Mouse (Mus musculus) lung, postnatal 4 days (tissue): ENCODE measurements at regions not wholly inside any gene's neighbourhood (a gene's known extent, or its start where the extent isn't known, plus 50 kb on each side); places are given as distances from the start of the nearest gene placed in this dataset.
A peak's percentile ranks its signal among the peaks of the same experiment; 100 is the strongest.
"Not testable (repeated sequence)": the region's sequence is repeated elsewhere in the genome, so short reads cannot be mapped to it uniquely, and the experiment has no call there.

Experiments used
- DNase-seq, 2 experiments: peaks; one replicate each; pipeline ENCODE4 v3.0.0; 2021

DNA sequence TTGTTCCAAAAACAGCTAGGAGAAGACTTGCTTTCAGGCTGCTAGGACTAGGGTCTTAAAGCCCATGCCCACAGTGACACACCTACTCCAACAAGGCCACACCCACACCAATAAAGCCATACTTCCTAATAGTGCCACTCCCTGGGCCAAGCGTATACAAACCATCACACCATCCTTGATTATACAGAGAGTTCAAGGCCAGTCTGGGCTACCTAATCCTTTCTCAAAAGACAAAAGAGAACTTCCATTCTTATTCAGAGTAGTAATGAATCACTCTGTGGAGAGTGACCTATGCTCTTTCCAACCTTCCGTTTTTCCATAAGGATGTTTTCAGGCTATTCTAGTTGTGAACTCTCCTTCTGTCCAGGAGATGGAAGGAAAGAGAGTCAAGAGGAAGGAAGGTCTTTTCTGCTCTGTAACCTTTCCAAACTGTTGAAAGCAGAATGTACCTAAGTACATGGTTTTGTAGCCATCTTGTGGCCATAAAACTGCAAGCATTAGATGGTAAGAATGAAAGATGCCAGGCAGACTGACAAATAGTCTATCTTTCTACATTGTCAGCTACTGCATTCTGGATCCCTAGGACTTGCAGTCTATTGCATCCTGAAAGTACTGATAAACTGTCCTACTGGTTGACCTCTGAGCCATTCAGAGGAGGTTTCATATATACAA, 145.8 kb upstream of the Mon1b start:
- DNase-seq = no peak

DNA sequence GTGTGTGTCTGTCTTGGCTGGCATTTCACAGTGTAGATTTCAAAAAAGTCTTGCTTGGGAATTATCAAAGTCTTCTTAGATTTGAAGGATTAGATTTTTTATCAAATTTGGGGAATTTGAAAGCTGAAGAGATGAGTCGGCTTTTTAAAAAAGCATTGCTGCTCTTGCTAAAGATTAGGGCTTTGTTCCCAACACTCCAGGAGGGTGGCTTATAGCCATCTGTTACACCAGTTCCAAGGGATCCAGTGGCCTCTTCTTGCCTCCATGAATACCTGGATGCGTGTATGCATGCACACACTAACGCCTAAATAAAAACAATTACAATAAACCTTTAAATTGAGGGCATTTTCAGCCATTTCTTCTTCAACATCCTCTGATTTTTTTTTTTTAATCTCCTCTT, 144.5 kb upstream of the Mon1b start:
- no peak for DNase-seq

DNA sequence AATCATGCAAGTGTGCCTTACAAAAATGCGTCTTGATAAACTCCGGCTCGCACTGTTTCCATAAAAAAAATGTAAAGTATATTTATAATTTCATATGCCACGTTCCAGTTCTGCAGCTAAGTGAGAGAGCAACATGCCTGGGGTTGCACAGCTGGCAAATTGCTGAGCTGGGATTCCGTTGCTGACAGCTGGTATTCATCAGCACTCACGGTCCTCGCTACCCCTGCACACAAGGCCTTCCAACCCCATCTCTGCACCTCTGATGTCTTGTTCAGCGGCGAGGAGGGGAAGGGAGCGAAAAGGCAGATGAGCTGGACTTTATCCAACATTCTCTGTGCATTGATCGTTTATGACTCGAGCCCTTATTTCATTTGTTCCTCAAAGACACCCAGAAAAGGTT, 138.5 kb upstream of the Mon1b start:
- DNase-seq = peak; percentile 39 to 78

DNA sequence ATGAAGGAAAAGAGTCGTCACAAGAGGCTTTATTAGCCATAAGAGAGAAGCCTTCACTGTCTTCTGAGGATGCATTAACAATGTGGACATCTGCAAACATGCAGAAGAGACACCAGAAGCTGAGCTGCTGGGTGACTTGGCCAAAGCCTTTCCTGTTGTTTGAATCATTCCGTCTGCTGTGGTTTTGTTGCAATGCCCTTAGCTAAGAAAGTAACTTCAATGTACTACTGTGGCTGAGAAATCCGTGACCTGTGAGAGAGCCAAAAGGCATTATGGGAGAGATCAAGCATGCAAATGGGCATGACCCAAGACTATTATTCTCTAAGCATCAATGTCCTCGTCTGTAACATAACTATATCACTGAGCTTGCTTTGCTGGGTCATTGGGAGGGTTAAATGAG, 132.7 kb upstream of the Mon1b start:
- no peak for DNase-seq

DNA sequence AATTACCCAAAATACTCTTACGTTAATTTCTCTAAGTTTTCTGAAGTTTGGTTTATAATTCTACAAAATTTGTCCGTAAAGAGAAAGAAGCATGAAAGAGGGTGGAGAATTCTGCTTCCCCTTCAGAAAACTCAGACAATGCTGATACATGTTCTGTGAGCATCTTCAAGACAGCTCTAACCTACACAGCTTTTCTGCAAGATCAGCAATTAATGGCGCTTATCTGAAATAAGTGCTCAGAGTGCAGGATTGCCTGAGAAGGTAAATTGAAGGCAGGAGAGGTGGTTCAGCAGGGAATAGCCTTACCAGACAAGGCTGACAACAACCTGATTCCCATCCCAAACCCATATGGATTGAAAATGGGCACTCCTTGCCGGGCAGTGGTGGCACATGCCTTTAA, 122.5 kb upstream of the Mon1b start:
- DNase-seq = no peak

DNA sequence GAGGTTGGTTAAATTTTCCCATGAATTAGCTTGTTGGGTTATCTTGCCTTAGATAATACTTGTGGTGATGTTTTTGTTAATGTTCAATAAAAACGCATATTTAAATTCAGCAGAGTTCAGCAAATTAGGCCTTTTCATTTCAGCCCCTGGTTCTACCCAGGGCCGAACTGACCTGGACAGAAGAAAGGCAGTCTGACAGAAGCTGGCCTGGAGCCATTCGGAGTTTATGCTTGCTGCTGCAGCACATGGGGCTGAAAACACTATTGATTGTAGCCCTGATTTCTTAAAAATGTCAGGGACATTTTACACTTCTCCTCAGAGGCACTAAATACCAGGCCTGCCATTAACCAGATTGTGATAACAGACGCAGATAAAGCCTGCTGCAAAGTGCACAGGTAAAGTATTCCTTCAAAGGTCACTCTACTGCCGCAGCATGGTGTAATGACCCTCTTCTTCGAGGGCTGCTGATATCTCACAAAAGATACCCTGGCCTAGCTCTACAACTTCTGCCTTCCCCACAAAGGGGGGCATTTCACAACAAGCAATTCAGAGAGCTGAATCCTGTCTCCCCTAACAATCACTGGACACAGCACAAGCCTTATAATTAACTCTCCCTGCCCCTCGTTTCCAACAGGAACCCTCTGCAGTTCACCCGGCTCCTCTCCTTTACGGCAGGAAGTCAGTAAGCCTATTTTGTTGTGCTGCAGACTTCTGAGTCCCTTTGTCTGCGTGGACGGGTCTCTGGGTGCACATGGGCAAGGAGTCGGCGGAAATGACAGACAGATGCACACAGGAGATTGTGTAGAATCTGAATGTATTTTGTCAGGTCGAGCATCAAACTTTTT, 121.3 kb upstream of the Mon1b start:
- no peak for DNase-seq

DNA sequence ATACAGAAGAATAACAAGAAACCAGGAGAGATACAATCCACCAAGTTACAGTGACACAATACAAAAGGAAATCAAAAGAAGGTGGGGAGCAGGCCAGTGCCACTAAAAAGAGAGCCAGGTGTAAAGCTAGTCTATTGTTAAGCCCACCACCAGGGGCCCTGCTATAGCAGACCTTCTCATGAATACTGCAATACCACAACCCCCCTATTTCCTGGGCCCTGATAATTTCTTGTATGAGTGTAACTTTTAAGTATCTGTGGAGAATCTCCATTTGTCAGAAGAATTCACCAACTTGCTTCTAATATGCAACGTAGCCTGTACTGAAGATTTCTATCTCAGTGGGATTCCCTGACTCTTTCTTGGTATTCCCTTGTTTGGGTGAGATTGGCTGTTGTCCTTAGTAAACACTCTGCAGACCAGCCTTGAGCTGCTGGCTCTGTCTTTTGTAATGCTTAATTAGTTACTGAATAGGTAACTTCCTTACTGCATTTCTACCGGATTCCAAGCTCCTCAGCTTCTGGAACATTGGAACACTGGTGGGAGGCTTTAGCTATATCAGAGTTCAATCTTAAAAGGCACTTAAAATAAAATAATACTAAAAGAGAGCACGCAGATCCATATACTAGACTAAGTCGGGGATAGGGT, 120.5 kb upstream of the Mon1b start:
- DNase-seq = not testable (repeated sequence)

DNA sequence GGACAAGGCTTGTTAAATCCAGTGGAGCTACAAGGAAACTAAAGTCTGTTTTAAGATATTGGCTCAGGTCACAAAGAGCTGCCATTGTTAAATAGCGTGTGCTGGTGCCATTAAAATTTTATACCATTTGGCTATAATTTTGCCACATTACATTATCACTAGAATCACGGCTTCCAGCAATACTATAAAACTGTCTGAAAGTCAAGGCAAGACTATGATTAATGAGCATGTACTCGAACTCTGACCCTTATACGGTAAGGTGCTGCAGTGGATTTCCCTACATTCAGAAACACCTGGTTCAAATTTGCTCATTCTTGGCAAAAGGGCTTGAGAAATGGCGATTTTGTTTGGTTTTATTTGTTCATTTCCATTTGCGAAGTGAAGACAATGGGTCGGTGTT, 119.2 kb upstream of the Mon1b start:
- DNase-seq = no peak

DNA sequence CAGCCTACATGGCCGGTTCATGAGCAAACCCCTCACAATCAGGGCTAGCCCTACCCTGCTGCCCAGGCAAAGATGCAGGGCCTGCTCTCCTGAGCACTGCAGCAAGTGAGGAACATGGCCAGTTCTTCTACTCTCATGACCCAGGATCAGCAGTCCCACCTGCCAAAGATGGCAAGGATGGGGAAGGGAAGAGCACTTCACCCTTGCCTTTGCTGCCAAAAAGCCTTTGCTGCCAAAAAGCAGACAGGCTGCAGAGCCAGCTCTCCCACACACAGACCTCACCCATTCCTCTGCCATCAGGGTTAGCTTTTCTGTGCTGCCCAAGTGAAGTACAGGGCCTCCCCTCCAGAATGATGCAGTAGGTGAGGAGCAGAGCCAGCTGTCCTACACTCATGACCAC, 117.5 kb upstream of the Mon1b start:
- DNase-seq = no peak

DNA sequence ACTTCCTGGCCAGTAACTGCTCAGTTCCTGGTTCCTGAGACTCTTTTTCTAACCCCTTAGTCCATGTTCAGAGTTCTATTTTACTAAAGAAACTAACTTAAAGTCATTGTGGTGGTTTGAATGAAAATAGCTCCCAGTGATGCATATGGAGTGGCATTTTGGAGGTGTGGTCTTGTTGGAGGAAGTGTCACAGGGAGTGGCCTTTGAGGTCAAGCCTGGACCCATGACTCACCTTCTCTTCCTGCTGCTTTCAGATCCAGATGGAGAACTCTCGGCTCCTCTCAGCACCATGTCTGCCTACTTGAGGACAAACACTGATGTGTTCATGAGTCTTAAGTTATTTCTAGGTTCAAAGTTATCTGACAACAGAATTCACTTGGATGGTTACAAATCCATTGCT, 111.8 kb upstream of the Mon1b start:
- no peak for DNase-seq

DNA sequence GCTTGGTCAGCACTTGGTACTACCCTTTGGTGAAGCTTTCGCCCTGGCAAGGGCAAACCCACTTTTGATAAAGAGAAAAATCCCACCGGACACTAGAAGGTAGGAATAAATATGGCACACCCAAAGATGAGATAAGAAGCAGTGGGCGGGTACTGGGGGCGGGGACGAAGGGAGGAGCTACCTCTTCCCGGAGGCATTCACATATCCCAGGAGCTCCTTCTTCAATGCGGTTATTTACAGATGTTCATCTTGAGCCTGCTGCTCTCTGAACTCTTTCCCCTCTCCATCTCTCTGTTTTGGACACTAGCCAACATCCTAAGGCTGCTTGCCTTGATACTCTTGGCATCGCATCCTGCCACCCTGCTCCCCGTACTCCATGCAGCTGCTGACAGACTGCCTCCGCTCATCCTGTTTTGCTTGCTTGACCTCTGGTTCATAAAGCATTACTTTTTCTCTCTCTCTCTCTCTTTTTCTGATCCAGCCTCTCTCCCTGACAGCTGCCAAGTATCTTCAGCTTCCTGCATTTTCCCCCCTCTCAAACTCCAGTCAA, 104.2 kb upstream of the Mon1b start:
- peak; percentile 21 to 59 for DNase-seq

DNA sequence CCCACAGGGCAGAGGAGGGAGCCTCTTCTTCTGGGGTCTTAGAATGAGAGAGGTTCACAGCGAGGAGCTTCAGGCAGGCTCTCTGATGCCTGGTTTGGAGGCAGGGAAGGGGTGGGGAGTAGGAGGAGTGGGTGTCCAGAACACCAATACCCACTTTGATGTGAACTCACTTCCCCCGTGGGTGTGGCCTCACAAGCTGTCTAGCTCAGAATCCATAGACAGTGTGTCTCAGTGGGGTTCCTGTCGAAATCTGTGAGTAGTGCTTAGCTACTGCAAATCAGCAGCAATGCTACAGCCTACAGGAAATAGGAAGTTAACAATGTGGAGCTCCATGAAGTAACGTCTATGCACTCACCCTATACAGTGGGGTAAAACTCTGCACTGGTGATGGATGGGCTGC, 102.5 kb upstream of the Mon1b start:
- no peak for DNase-seq

DNA sequence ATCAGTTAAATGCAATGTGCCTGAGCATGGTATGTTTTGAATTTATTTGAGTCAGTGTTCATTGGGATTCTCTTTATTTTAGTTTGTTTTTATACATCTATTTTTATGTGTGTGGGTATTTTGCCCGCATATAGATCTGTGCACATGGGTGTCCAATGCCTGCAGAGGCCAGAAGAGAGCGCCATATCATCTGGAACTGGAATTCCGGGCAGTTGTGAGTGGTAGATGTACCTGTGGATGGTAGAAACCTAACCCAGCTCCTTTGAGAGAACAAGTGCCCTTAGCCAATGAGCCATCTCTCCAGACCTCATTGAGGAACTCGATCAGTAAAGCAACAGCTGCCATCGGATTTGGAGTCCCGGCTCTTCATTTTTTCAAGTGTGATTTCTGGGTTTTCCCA, 94.0 kb upstream of the Mon1b start:
- no peak for DNase-seq

DNA sequence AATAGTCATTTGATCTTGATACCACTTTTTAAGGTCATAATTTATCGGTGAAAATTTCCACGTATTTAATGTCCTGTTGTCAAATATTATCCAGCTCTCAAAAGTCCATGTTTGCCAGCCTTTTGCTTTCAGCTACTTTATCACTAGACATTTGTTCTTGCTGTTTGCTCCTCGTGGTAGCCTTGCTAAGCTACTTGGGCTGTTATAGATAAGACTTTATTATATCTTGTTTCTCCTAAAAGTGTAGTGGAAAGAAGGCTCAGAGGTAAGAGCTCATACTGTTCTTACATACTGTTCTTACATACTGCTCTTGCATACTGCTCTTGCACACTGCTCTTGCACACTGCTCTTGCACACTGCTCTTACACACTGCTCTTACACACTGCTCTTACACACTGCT, 93.3 kb upstream of the Mon1b start:
- no peak for DNase-seq

DNA sequence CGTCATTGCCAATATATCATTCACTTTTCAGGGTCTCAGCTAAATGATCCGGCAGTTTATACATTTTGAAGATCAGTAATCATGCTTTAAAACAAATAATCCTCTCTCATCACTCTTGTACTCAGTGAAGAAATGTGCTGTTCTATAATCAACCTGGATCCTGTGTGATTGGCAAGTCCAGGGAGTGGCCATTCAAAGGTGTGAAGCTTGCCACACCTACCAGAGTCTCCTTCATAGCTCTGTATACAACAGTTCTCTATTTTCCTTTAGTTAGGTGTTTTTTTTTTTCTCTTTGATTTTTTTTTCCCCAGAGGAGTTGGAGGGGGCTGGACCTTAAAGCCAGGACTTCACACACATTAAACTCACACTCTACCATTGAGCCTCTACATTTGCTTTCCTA, 92.7 kb upstream of the Mon1b start:
- no peak for DNase-seq

DNA sequence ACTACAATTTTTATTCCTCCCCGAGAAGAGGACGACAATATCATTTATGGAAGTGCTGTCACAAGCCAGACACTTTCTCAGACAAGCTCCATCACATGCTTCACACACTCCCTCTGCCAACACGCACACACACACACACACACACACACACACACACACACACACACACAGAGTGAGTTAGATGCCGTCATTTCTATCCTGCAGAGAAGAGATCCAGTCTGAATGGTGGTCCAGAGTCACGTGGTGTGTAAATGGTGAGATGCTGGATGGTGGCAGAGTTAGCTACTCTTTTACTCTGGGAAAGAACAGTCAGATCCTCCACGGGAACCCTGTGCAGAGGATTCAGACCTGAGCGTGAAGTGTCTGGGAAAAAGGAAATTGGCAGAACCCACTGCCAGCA, 86.2 kb upstream of the Mon1b start:
- DNase-seq = no peak

DNA sequence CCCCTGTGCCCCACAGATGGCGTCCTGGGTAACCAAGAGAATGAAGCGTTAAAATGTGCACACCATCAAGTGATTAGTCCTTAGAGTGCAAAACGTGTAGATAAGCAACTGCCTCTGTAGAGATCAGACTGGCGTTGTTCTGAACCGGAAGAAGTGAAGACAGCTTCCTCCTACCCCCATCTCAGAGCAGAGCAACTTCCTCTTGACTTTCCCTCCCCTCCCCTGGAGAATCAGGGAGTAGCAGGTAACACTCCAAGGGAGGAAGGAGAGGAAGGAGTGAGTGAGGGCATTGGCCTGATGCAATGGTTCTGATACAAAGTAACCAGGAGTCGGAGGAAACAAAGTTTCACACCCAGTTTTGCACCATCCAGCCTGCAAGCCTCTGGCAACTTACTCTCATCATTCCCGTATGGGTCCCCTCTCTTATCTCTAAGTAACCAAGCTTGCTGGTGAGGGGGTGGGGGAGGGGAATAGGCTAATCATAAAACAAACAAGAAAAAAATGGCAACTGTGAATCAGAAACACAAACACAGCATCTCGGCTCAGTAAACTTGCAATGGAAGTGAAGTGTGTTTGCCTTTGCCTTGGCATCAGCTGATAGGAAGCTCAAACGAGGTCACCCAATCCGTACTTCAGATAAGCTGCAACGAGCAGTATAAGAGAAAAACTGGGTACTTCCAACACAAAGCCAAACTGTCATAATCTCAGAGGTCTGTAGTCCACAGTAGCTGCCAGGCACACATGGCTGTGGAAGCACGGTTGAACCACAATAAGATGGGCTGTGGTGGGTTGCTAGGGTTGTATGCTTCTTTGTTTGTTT, 83.7 kb upstream of the Mon1b start:
- DNase-seq = no peak

DNA sequence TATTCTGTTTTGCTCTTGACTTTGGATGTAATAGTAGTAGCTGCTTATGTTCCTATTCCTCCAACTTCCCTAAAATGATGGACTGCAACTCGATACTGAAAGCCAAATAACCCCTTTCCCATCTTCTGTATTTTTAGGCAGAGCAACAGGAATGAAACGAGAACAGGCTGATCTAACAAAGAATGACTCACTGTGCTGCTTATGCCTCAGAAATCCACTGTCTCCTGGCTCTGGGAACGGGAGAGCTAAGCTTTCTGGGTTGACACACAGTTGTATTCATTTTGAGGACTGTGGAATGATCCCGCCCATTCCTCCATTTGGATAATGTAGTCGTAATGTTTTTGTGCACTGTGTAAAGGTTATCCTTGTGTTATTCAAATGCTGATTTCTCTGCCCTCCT, 82.6 kb upstream of the Mon1b start:
- no peak for DNase-seq

DNA sequence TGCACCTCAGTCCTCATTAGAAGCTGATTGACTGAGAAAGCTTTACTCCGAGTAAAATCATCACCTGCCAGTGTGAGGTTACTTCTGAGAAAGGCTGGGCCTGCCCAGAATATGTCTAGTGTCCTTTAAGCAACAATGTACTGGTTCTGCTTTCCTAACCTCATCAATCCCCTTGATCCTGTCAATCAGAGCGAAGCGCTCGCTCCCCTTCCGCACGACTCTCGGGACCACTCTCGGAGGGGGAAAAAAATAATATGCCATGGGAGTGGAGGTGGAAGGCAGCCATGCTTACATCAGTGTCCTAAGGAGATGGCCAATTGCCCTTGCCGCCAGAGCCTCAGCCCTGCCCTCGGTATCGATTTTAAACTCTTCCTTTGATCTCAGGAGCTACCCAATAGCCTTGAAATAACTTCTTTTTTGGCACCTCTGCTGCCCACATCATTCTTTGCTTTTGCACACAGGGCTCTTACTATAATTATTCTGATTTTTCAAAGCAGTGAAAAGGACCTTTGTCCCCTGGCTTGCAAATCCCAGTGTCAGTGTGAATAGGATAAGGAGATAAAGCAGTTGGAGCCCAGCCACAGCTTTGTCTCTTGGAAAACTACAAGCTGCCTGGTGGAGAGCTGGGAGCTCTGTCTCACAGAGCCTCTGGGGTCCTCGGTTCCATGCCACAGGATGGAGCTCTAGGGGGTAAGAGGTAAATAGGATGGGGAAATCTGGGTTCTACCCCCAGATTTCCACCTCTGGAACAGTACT, 80.5 kb upstream of the Mon1b start:
- no peak for DNase-seq

DNA sequence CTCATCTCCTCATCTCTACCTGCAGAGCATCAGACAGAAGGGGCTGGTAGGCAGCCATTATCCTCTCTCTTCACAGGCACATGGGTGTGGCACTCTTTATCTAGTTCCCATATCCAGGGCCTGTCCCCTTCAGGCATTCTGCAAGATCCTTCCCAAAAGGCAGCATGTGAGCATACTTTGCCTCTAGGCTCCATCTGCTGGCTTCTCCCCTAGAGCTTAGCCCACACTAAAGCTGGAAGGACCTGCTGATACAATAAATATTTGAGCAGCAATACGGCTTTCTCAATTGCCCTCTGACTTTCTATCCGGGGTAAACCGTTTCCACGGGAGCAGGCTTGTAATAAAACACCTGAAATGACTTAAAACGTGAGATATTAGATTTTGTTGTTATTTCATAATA, 78.4 kb upstream of the Mon1b start:
- DNase-seq = no peak

DNA sequence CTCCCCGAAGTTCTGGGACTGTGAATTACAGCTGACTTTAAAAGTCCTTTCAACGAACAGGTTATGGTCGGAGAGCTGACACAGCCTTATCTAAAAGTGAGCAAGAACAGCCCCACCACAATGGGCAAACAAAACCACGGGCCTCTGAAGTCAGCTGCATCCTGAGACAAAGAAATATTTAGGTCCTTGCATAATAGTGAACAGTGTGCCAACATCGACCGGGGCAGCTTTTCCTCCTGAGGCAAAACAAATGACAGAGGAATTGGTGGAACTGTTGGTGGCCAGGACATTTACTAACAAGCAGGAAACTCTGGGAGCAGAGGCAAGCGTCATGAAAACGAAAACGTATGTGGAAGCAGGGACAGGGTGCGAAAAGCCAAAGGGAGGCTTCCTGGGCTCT, 54.3 kb upstream of the Mon1b start:
- DNase-seq = peak; percentile 31 to 49

DNA sequence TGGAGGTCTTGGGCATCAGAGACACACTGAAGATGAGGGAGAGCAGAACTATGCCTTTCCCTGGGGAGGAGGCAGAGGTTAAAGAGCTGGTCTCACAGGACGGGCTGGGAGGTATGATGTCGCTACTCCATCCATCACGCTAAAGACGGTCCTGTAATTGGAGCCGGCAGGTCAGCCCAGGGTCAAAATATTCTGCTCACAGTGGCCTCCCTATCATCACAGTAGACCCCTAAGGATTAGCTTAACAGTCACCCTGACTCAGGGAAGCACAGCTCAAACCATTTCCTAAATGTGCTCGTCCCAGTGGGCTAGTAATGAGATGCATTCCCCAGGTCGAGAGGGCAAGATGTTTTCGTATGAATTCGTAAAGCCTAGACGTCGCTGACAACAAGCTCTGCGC, 53.7 kb upstream of the Mon1b start:
- no peak for DNase-seq
